Mouse (Mus musculus) hindlimb bud, embryonic 11.5 days (tissue): ENCODE results near the gene Dmrtb1.
A peak's percentile ranks its signal among the peaks of the same experiment; 100 is the strongest.

Source experiments
- DNase-seq: peaks from one replicate; pipeline ENCODE4 v3.0.0-alpha.2; 2012; ENCODE audit warnings: low read depth, low spot score; ENCODE audit errors: extremely low spot score

Dmrtb1 gene

DNA sequence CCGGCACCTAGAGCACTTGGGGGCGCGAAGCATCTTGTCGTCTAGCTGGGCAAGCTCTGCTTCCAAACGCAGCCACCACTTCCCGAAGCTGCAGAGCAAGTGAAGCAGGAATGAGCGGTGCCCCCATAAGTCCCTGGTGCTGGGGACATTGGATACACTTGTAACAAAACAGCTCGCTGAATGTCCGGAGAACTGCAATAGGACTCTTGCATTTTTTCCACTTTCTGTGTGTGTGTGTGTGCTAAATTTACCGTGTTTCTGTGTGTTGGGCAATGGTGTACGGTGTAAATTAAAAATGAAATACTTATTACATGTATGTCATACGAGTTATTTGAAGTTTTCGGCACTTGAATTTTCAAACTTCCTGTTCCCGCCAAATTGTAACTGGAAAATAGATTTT is at the start of gene Dmrtb1:
TSS of gene Dmrtb1 (minus strand) at position 101 of the 400 bp plus-strand sequence.
- no peak for DNase-seq

DNA sequence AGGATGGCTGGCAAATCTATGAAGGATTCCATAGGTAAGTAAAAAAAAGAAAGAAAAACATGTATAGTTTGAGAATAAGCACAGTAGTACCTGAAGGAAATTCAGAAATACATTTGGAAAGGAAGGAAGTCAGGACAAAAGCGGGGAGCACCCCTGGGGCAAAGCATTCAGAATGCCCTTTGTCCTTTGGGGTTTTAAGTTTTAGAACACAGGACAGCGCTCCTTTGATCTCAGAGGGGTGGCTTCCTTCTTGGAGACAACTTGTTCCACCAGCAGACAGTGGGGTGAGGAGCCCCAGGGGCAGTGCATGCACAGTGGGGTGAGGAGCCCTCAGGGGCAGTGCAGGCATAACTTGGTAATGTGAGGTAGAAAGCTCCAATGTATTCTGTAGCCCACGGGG is 49.6 kb upstream of the Dmrtb1 start:
- no peak for DNase-seq

DNA sequence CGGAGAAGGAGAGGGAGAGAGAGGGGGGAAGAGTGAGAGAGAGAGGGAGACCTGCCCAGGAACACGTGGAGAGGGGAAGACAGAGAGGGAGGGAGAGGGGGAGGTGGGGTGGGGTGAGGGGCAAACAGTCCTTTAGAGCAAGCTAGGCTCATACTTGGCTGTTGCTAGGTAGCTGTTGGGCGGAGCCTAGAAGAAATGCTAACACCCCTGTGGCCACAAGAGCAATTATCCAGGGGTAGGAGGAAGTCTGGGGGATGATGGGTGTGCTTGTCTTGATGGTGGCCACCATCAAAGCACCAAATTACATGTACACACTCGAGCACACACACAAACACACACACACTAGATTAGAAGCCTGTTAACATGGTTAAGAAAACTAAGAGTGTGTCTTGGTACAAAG is 48.6 kb upstream of the Dmrtb1 start:
- no peak for DNase-seq

DNA sequence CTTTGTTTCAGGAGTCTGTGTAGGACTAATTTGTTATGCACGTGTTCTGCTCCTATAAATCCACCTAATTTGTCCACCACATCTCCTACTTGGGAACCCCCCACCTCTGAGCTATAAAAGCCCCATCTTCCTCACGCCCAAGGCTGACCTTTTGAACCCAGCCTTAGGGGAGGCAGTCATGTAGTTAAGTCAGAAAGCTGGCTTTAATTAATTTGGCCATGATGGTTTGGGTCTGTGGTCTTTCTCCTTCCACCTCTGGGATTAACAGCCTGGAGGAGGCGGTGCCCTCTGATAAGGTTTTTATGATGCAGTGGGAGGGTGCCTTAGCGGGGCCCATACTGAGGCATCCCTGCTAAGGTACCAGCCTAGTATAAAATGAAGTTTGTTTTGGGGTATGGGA is 48.2 kb upstream of the Dmrtb1 start:
- peak; percentile 62 for DNase-seq

DNA sequence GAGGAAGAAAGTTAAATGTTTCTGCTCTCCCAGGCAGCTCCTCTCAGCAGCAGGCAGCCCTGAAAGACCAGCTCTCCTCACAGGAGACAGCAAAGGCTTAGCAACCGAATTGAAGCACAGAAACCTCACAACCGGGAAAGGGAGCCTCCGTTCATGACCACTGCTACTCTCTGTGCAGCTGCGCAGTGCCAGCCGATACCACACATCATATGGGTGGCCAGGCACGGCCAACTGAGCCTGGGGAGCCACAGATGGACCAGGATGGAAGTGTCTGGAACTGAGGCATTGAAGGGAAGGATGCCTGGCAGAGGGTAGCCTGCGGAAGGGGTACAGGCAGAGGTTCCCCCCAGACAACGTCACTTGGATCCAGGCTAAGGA is 47.0 kb upstream of the Dmrtb1 start:
- no peak for DNase-seq

DNA sequence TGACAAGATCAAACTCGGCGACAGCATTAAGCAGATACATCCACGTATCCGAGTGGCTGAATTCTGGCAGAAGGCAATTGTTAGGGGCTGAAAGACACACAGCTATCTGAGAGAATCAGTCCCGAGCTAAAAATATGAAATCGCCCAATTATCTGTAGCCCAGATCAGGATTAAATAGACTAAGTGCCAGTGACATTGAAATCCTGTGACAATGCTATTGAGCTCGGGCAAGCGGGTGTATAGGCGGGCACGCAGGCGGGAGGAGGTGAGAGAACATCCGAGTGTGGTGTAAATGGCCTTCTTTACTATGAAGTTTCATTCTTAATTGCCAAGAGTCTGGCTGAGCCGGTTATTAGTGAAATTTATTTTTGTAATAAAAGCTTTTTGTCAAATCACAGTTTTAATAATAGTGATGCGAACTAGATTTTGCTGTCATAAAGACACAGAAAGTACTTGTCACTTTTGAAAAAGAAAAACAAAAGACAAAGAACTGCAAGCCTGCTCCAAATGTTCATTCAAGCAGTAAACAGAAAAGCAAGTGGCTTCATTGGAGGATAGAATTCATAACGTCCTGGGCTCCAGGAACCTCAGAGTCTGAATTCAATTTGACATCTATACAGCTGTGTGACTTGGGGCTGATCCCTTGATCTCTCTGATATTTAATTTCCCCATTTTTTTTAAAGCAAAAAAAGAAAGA is 46.5 kb upstream of the Dmrtb1 start:
- no peak for DNase-seq

DNA sequence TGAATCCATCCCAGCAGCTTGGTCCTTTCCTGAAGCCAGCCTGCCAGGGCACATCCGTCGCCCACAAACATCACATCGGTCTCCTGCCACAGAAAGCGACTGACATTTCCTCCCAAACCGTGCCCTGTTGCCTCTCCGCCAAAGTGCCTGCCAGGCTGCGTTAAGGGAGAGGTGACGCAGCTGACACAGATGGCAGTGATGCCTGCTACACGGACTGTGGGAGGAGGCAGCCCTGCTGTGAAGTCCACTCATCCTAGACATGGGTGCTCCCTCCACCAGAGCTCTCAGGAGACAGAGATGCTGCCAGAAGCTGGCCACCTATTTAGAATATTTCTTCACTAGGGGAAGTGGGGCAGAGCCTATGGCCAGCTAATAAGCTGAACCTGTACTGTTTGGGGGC is 41.4 kb upstream of the Dmrtb1 start:
- DNase-seq, result no peak

DNA sequence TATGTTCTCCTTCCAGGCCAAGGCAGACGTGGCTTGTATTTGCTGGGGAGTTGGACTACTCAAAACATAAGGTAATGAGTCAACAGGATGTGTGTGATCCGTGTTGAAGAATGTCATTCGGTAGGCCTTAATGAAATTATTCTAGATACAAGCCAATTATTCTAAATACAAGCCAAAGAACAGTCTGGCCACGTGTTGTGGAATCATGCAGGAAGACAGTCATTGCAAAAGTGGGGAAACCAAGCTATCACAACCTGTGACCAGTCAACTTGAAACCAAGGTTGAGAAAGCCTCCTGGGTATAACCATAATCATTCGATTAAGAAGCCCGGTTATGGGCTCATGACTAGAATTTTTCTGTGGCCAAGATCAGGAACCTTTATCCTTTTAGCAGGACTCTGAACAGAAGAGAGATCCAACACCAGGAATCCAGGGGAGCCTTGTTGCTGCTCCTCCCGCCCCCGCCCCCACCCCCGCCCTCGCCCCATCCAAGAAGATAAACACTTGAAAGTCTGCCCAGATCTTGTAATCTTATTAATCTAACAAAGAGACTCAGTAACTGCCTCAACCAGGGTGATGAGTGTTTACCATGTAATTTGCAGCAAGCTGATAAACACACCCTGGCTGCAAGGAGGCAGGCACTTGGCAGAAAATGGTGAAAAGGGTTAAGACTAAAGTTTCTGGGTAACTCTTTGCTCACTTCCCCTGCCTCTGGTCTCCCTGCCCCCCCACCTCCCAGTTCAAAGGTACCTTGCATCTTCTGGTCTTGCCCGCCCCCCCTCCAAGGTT is 36.2 kb upstream of the Dmrtb1 start:
- DNase-seq, result no peak

DNA sequence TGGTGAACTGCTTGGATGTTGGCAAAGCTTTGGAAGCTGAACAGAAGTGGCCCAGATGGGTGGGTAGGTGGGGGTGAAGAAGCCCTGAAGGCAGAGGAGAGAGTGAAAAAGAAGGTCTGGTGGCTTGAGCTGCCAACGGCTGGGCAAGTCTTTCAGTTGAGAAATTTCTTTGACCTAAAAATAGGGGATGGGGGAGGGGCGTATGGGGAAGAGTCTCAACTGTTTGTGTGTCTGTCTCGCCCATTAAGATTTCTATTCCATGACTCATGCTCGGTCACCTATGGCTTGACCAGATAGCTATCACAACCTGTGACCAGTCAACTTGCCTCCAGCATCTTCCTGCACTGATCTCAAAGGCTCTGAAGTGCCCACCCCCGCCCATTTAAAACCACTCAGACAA is 35.1 kb upstream of the Dmrtb1 start:
- DNase-seq, result no peak

DNA sequence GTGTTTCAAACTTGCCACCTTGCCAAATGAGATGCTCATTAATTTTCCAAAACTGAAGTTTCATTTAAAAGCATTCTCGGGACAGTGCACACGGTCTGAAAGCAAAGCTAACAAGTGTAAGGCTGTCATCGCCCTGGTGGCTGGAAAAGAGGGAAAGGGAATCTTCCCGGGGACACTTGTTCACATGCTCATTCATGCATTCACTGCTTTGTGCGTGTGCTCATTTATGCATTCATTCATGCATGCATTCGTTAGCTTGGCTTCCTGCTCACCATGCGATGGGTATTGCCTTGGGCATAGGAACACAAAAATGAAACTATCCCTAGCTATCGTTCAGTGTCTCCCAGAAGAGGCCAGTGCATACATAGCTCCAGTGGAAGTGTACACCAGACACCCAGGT is 34.7 kb upstream of the Dmrtb1 start:
- no peak for DNase-seq

DNA sequence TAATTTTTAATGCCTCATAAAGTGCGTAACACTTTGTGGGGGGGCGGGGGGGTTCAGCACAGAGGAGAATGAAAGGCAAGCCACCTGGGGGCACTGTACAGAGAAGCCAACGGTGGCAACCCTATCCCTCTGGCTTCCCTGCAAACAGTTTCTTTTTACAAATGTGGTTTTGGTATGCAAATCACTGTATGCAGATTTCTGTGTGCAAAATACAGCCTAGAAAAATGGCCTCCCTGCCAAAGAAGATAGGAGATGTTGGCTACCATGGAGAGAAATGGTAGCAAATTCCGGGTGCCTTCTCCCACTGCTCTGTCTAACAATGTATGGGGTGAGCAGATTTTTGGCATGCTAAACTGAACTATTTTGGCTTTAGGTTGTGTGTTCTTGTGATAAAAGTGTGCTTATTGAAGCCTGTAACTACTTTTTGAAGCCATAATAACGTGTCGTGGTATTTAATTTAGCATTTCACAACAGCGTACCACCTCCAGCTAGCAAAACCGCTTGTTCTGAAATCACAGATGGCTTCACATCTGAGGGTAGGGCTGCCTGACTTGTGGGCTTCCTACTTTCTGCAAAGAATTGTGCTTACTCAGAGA is 33.8 kb upstream of the Dmrtb1 start:
- DNase-seq, result no peak

DNA sequence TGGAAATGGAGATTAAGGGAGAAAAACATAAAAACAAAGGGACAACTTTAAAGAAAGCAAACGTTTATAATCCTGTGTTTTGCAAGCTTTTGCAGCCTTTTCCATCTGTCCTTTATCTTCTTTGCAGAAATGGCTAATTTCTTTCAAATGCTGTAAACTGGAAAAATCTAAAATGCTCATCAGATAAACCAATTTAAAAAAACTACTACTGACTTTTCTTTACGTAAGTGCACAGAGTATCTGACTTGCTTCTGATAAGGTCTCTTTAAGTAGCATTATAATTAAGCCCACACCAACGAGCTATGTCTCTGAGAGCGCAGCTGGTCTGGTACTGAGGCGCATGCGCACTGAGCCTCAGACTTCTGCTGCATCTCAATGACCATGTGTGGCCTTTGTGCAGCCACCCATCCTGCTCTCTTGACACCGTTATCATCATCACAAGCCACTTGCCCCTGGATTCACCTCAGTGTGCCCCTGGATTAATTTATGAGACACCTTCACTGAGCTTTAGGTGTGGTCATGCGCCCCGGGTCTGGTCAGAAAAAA is 32.8 kb upstream of the Dmrtb1 start:
- DNase-seq, result no peak

DNA sequence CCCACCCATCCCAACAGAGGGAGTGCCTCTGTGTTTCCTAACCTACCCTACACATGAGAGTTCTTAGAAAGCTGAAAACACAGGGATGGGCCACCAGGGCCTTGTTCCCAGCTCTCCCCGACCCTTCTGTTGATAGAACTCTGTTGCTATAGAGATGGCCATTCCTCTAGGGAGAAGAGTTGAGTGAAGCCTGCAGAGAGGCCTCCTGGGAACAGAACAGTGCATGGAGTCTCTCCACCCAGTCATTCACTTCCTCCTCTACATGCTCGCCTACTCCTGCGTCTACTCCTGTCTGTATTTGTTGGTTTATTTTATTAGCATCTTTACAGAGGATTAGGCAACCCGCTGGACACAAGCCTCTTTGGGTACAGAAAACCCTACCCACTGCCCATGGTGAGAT is 22.9 kb upstream of the Dmrtb1 start:
- DNase-seq, result no peak

DNA sequence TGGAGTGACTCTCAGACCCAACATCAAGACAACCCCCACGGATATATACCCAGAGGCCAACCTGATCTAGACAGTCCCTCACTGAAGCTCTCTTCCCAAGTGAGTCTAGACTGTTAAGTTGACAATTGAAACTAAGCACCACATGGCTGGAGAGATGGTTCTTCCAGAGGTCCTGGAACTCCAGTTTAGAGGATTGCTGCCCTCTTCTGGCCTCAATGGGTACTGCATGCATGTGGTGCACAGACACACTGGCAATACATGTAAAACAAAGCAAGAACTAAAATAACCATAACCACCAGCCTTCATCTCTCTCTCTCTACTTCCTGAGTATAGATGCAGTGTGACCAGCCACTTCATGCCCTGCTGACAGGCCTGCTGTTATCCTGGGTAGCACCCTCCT is 20.2 kb upstream of the Dmrtb1 start:
- DNase-seq, result no peak

DNA sequence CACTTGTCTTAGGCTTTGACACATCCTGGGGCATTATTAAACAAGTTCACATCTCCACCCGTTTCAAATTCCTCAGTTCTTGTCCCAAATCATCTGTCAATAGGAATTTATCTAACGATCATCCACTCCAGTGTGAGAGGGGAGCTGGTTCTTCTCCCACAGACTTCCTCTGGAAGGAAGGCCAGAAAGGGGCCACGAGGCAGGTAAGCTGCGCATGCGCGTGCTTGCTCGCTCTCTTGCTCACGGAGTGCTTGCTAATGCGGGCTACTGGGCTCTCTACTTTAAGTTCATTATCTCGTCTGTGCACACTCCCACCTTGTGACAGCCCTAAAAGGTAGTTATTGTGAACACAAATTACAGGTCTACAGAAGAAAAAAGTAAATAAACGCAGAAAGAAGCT is 17.6 kb upstream of the Dmrtb1 start:
- DNase-seq, result no peak

DNA sequence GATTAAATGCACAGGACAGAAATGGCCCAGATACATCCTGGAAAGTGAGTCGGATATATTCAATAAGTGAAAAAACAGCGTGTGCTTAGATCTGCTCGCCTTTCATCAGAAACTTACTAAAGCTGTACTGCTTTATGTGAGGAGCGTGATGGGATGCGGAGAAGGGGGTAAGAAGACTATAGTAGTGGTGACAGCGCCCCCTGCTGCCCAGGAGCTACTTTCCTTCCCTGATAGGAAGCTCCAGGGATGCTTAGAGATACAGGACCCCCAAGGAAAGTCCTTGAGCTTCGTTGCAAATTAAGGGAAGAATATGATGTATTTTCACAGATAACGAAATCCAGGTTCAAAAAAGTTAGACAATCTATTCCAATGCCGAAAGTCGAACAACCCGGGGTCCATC is 17.1 kb upstream of the Dmrtb1 start:
- no peak for DNase-seq

DNA sequence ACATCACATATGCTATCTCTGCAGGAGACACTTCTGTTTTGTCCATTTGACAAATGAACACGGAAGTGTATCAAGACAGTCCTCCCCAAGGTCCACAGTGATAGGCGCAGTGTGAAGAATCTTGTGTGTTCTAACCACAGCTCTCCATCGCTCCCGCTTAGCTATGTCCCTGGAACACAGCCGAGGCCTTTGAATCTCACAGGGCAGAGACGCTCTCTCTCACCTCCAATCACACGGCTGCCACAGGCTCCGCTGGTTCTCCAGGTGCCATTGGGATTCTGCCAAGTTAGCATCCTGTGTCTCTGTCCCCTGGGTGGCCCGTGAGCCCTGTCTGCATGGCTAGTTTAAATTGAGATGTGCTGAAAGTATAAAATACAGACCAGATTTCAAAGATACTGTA is 15.2 kb upstream of the Dmrtb1 start:
- no peak for DNase-seq

DNA sequence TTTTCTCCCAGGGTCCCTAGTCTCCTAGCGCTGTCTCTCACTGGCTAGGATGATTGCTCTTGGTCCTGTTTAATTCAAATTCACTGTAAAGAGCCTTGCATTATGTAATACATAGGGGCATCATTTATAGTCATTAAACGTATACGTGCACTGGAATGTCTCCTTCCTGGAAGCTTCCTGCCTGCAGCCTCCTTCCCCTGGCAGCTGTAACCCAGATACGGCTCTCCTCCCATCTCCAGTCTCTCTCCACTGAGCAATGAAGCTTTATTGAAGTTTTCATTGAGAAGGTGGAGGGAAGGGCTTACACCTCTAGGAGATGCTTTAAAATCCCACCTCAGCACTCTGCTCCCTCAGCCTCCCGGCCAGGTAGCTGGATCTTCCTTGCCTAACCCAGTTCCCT is 9.8 kb upstream of the Dmrtb1 start:
- no peak for DNase-seq

DNA sequence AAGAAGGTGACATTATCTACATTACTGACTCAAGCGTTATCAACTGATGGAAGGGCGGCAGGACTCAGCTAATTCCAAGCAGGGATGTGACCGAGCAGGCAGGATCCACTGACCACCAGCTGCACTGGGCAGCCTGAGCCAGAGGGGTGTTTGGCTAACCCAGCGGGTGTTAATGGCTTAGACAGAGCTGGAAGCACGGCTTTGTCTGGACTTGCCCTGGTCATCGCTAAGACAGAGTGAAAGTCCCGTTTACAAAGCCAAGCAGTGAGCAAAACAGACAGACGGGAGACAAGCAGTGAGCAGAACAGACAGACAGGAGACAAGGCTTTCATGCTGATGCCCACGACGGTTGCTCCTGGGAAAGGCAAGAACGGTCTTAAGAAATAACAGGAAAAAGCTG is 4.2 kb upstream of the Dmrtb1 start:
- DNase-seq, result no peak

DNA sequence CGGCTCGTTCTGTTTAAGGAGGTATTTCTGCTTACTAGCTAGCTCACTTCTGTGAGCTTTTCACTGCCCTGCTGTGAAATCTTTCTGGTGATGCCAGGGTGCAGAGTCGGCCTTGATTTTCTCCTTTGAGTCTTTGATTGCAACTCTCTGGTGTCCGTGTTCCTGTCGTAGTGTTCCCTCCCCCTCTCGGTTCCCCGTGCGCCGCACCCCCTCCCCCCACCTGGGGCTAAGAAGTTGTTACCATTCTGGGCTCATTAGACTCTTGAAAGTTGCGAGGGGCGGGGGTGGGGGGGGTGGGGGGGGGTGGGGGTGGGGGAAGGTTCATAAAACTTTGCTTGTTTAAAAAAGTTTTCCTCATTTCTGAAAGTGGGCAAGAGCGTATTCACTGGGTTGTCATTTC is 3.1 kb upstream of the Dmrtb1 start:
- DNase-seq, result no peak

DNA sequence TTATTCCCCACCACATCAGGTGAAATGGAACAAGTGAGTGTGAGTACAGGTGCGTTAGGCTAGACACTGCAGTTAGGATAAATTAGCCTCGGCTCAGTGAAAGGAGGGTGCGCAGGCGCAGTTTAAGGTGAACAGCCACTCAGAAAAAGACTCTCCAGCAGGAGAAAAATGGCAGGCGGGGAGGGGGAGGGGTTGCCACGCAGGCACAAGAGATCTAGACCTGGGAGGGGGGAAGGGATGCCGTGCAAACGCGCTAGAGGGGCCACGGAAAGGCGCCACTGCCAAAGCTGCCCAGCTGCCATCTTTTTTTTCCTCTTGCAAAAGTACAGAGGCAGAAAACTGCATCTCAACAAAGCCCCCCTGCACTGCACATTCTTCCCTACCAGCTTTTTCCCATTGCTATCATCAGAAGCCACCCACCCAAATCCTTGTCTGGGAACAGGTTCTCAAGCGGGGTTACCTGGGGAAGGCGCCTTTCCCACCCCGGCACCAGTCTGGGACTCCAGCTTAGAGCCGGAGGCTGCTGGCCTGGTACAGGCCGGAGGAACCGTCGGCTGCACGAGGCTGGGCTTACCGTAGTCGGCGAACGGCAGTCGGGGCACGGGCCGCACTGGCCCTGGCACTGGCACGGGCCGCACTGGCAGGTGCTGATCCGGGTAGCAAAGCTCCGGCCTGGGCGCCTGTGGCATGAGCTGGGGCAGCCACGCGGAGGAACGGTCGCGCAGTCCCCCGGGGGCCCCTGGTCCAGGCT is 849 bp downstream of the Dmrtb1 start:
- DNase-seq, result no peak
